Mouse (Mus musculus): ENCODE data around the gene Coq6. TPM values are rescaled to one million over a fixed set of nuclear protein-coding genes. Genes with fewer than 3 reads are reported as not detected.

The Coq6 gene
- total RNA-seq, 2 experiments from 2014 or later, result 27.6 to 30.7 TPM

GRCm38 (mm10) chr12:84398629-84399028 lies 37.2 kb downstream of the Coq6 start:
- TF ChIP-seq CTCF (IDR thresholded peaks at IDR 0.05), result no peak

GRCm38 (mm10) chr12:84399135-84399534 lies 37.7 kb downstream of the Coq6 start:
- no peak overlapping the region for H3K27ac ChIP-seq
- intact Hi-C loops (cut with DNase I), result no loop called here
- H3K4me3 ChIP-seq, result no peak overlapping the region
- DNase-seq (ENCODE audit: extremely low spot score in 1 of 2, low spot score in 2 of 2), result no peak
- TF ChIP-seq CTCF (IDR thresholded peaks at IDR 0.05), result no peak

More at GRCm38 (mm10) chr12:84398629-84399028, 37.2 kb downstream of the Coq6 start:
- Histone ChIP-seq H3K27ac (no peak overlapping the region), H3K4me3 (no peak overlapping the region)
- no peak for DNase-seq (ENCODE audit: extremely low spot score in 1 of 2, low spot score in 2 of 2)
- intact Hi-C loops (cut with DNase I), result no loop called here

GRCm38 (mm10) chr12:84399663-84400062 lies 38.2 kb downstream of the Coq6 start:
- H3K27ac ChIP-seq, result no peak overlapping the region
- intact Hi-C loops (cut with DNase I), result no loop called here

GRCm38 (mm10) chr12:84400068-84400467 lies 38.6 kb downstream of the Coq6 start:
- Histone ChIP-seq H3K27ac (no peak overlapping the region), H3K4me3 (no peak overlapping the region)
- TF ChIP-seq CTCF (IDR thresholded peaks at IDR 0.05), result no peak
- DNase-seq (ENCODE audit: extremely low spot score in 1 of 2, low spot score in 2 of 2), result no peak
- intact Hi-C loops (cut with DNase I), result no loop called here

More at GRCm38 (mm10) chr12:84399663-84400062, 38.2 kb downstream of the Coq6 start:
- DNase-seq (ENCODE audit: extremely low spot score in 1 of 2, low spot score in 2 of 2), result no peak
- H3K4me3 ChIP-seq, result no peak overlapping the region
- no peak for TF ChIP-seq CTCF (IDR thresholded peaks at IDR 0.05)

- DNase-seq (ENCODE audit: extremely low spot score in 1 of 2, low spot score in 2 of 2), result no peak
- Histone ChIP-seq H3K4me3 (no peak overlapping the region), H3K27ac (no peak overlapping the region; the same call in 1 of the 2 replicates)
- intact Hi-C loops (cut with DNase I), result no loop called here
- no peak for TF ChIP-seq CTCF (IDR thresholded peaks at IDR 0.05)
Measured at GRCm38 (mm10) chr12:84400653-84401052, 39.2 kb downstream of the Coq6 start.

GRCm38 (mm10) chr12:84402923-84403322 lies 41.5 kb downstream of the Coq6 start:
- no peak for DNase-seq (ENCODE audit: extremely low spot score in 1 of 2, low spot score in 2 of 2)
- TF ChIP-seq CTCF (IDR thresholded peaks at IDR 0.05), result no peak
- H3K4me3 ChIP-seq, result no peak overlapping the region
- H3K27ac ChIP-seq, result no peak overlapping the region
- intact Hi-C loops (cut with DNase I), result no loop called here

GRCm38 (mm10) chr12:84404541-84404940 lies 43.1 kb downstream of the Coq6 start:
- Histone ChIP-seq H3K4me3 (no peak overlapping the region), H3K27ac (no peak overlapping the region)
- intact Hi-C loops (cut with DNase I), result no loop called here
- TF ChIP-seq CTCF (IDR thresholded peaks at IDR 0.05), result no peak
- no peak for DNase-seq (ENCODE audit: extremely low spot score in 1 of 2, low spot score in 2 of 2)

- TF ChIP-seq CTCF (IDR thresholded peaks at IDR 0.05), result peak; percentile 11
- Histone ChIP-seq H3K27ac (no peak overlapping the region), H3K4me3 (no peak overlapping the region)
- DNase-seq (ENCODE audit: extremely low spot score in 1 of 2, low spot score in 2 of 2), result no peak
- intact Hi-C loops (cut with DNase I), result loop anchor here (5.0 kb wide), 1 partner anchor 90 kb away; the partner anchor contains the start of gene Zfp410
Measured at GRCm38 (mm10) chr12:84407259-84407658, 45.8 kb downstream of the Coq6 start.

- DNase-seq (ENCODE audit: extremely low spot score in 1 of 2, low spot score in 2 of 2), result peak; percentile 18 to 22
- Histone ChIP-seq H3K4me3 (peak overlapping the region; percentile 67), H3K27ac (peak overlapping the region; percentile 94)
- intact Hi-C loops (cut with DNase I), result loop anchor here (5.0 kb wide), 1 partner anchor 91 kb away; the partner anchor contains the start of gene Zfp410
- TF ChIP-seq CTCF (IDR thresholded peaks at IDR 0.05), result no peak; the same call in 1 of the 2 replicates
Measured at GRCm38 (mm10) chr12:84407874-84408818, 46.7 kb downstream of the Coq6 start.

GRCm38 (mm10) chr12:84408819-84409507 lies 47.5 kb downstream of the Coq6 start, which contains the start of the genes Entpd5 and Bbof1:
Entpd5 (minus strand) TSS chr12:84409029.
Bbof1 (plus strand) TSS chr12:84409071.
- intact Hi-C loops (cut with DNase I), result loop anchor here (5.0 kb wide), 1 partner anchor 92 kb away; the partner anchor contains the start of gene Zfp410
- no peak; the same call in 1 of the 2 replicates for TF ChIP-seq CTCF (IDR thresholded peaks at IDR 0.05)
- Histone ChIP-seq H3K27ac (peak within 1 kb of the TSS; percentile 94), H3K4me3 (peak within 1 kb of the TSS; percentile 67)
- DNase-seq (ENCODE audit: extremely low spot score in 1 of 2, low spot score in 2 of 2), result peak; percentile 93 to 96

GRCm38 (mm10) chr12:84416834-84417604 lies 55.6 kb downstream of the Coq6 start, which contains the start of gene Rnf113a2:
Rnf113a2 (plus strand) TSS chr12:84417196.
- intact Hi-C loops (cut with DNase I), result no loop called here
- Histone ChIP-seq H3K4me3 (peak within 1 kb of the TSS; percentile 64), H3K27ac (peak within 1 kb of the TSS; percentile 33)
- peak; percentile 84 to 88 for DNase-seq (ENCODE audit: extremely low spot score in 1 of 2, low spot score in 2 of 2)
- TF ChIP-seq CTCF (IDR thresholded peaks at IDR 0.05), result no peak

All from left cerebral cortex, adult 2 months (tissue).